Mouse (Mus musculus) heart, embryonic 10.5 days (tissue): ENCODE data around the gene Rwdd1. TPM values are rescaled to one million over a fixed set of nuclear protein-coding genes. Genes with fewer than 3 reads are reported as not detected.
A peak's percentile ranks its signal among the peaks of the same experiment; 100 is the strongest.

ENCODE experiments used
- DNase-seq: peaks from one replicate; pipeline ENCODE4 v3.0.0-alpha.2; 2017; ENCODE audit warnings: low spot score
- H3K27ac ChIP-seq: fragments of 300-500 bp; sonication (generic); 2 replicates; pipeline ENCODE4 v1.5.1; 2016; ENCODE audit warnings: mild to moderate bottlenecking
- H3K27me3 ChIP-seq: fragments of 300-500 bp; sonication (generic); 2 replicates; pipeline ENCODE4 v1.6.1; 2016; ENCODE audit warnings: mild to moderate bottlenecking; ENCODE audit not compliant: poor library complexity, insufficient read depth, severe bottlenecking
- H3K36me3 ChIP-seq: fragments of 300-500 bp; sonication (generic); 2 replicates; pipeline ENCODE4 v1.6.1; 2016; ENCODE audit warnings: mild to moderate bottlenecking, moderate library complexity
- H3K4me1 ChIP-seq: fragments of 300-500 bp; sonication (generic); 2 replicates; pipeline ENCODE4 v1.6.1; 2016; ENCODE audit warnings: mild to moderate bottlenecking
- H3K4me3 ChIP-seq: fragments of 300-500 bp; sonication (generic); 2 replicates; pipeline ENCODE4 v1.5.1; 2016; ENCODE audit warnings: mild to moderate bottlenecking, moderate library complexity
- H3K9me3 ChIP-seq: fragments of 300-500 bp; sonication (generic); 2 replicates; pipeline ENCODE4 v1.6.1; 2016; ENCODE audit warnings: mild to moderate bottlenecking, moderate library complexity
- WGBS: fragments of 180-500 bp; shearing (Covaris S2); methylation state at CpG from one replicate; pipeline ENCODE4 v1.1.7; 2016; 5-methylcytosine and 5-hydroxymethylcytosine counted together
- polyA plus RNA-seq: library from polyadenylated mRNA; unstranded; fragments of >200 nt; fragmentation: Nextera tagmentation; extraction: Ambion mirVana; gene quantifications from 2 replicates; pipeline ENCODE4 v1.2.1, GENCODE M21; 2016

Rwdd1 gene
- polyA plus RNA-seq, 1 experiment from 2014 or later = 125 TPM

DNA sequence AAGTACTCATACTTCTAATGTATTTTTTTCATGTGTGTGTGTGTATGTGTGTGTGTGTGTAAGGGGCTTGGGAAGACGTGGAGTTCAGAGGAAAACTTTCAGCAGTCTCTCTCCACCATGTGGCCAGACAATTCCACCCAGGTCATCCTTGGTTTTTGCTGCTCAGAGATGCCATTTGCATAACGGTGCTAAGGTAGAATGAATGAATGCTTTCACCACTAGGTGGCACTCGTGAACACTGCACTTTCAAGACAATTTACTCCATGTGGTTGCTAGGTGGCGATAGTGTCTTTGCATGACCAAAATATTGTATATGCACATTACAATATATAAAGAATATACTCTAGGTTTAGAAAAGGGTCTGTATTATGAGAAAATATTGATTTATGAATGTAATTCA lies 32.7 kb downstream of the Rwdd1 start:
- no peaks in the 10 kb centered on the region for H3K9me3 ChIP-seq
- H3K4me1 ChIP-seq = no peaks in the 10 kb centered on the region
- WGBS = 21% methylated on average over 4 of the region's 4 CpGs
- DNase-seq = peak; percentile 80
- H3K27ac ChIP-seq = no peak overlapping the region
- peaks cover 8% of the 10 kb centered on the region for H3K36me3 ChIP-seq
- H3K4me3 ChIP-seq = no peak overlapping the region
- H3K27me3 ChIP-seq = no peaks in the 10 kb centered on the region

- no peaks in the 10 kb centered on the region for H3K4me1 ChIP-seq
- no peaks in the 10 kb centered on the region for H3K9me3 ChIP-seq
- DNase-seq = no peak
- H3K36me3 ChIP-seq = no peaks in the 10 kb centered on the region
- no peaks in the 10 kb centered on the region for H3K27me3 ChIP-seq
- H3K4me3 ChIP-seq = no peak overlapping the region
- H3K27ac ChIP-seq = no peak overlapping the region
- 87% methylated on average over 7 of the region's 7 CpGs for WGBS
These were observed 44.5 kb downstream of the Rwdd1 start for GRCm38 (mm10) chr10:33974781-33975494.

DNA sequence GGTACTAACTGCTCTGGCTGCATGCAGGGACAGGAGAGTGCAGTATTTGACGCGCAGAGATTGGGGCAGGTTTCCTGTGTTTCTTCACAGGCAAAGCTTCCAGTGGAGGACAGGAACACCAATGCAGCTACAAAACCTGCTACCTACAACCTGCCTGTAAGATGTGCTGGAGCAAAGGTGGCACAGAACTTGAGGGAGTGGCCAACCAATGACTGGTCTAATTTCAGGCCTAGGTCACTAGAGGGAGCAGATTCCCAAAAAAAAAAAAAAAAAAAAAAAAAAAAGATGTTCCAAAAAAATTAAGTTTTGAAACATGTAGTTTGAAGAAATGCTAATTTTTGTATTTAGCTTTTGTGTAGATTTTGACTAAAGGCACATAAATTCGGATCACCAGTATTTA lies 66.9 kb downstream of the Rwdd1 start:
- Histone ChIP-seq H3K27me3 (no peaks in the 10 kb centered on the region), H3K9me3 (no peaks in the 10 kb centered on the region), H3K4me1 (no peaks in the 10 kb centered on the region), H3K4me3 (no peak overlapping the region), H3K36me3 (peaks cover 12% of the 10 kb centered on the region), H3K27ac (no peak overlapping the region)
- 64% methylated on average over 3 of the region's 3 CpGs for whole genome bisulfite sequencing
- no peak for DNase-seq

GRCm38 (mm10) chr10:33950803-33951583 lies 68.4 kb downstream of the Rwdd1 start, which contains the start of gene Zup1:
Zup1 (minus strand) TSS chr10:33951269.
- no peaks in the 10 kb centered on the region for H3K4me1 ChIP-seq
- peak within 1 kb of the TSS; percentile 97 for H3K27ac ChIP-seq
- no peaks in the 10 kb centered on the region for H3K27me3 ChIP-seq
- no peaks in the 10 kb centered on the region for H3K9me3 ChIP-seq
- H3K36me3 ChIP-seq = peaks cover 12% of the 10 kb centered on the region
- 5% methylated on average over 42 of the region's 42 CpGs for WGBS
- peak within 1 kb of the TSS; percentile 93 for H3K4me3 ChIP-seq
- DNase-seq = peak; percentile 94

Other genes with a start within 250 kb of the Rwdd1 start
- not detected in 2 replicates for gene Sult3a2, start 232.9 kb downstream of the Rwdd1 start, polyA plus RNA-seq
- gene Sult3a1, start 161.9 kb downstream of the Rwdd1 start, polyA plus RNA-seq = not detected in 2 replicates
- gene Rsph4a, start 114.5 kb downstream of the Rwdd1 start, polyA plus RNA-seq = not detected in 2 replicates
- 14.5 and 18.7 TPM in 2 replicates for gene Zup1, start 68.4 kb downstream of the Rwdd1 start, polyA plus RNA-seq
- gene Trappc3l, start 18.0 kb upstream of the Rwdd1 start, polyA plus RNA-seq = not detected in 2 replicates
- 0.04 TPM in 1 of 2 replicates, not detected in the other for gene Calhm4, start 24.7 kb upstream of the Rwdd1 start, polyA plus RNA-seq
- gene Calhm5, start 76.9 kb upstream of the Rwdd1 start, polyA plus RNA-seq = 0.70 and 0.95 TPM in 2 replicates
- gene Calhm6, start 108.4 kb upstream of the Rwdd1 start, polyA plus RNA-seq = 0.48 and 0.88 TPM in 2 replicates
- 20.9 and 22.8 TPM in 2 replicates for gene Dse, start 188.1 kb upstream of the Rwdd1 start, polyA plus RNA-seq